Mouse (Mus musculus): ENCODE measurements around the gene St8sia1.
A peak's percentile ranks its signal among the peaks of the same experiment; 100 is the strongest.

Gene St8sia1

GRCm38 (mm10) chr6:142895371-142895770 is 68.9 kb downstream of the St8sia1 start:
- DNase-seq = no peak

GRCm38 (mm10) chr6:142893716-142894115 is 70.5 kb downstream of the St8sia1 start:
- peak; percentile 41 for DNase-seq

DNA sequence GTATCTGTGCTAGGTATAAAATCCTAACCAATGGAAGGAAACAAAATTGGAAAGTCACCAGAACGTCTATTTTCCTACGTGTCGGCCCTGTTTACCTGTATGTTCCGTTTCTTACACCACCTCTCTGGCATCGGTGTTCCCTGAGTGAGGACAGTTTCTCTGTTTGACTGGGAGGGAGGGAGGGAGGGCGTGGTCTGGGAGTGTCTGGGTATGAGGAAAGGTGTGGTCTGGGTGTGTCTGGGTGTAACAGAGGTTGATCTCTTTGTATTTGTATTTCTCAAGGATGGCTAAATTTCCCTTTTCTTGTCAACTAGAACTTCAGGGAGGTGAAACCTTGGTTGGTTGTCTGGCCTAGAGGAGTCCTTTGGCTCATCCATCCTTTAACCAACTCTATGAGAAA is 73.9 kb downstream of the St8sia1 start:
- no peak for DNase-seq

- peak; percentile 59 for DNase-seq
Measured at GRCm38 (mm10) chr6:142888970-142889740, 75.1 kb downstream of the St8sia1 start.

DNA sequence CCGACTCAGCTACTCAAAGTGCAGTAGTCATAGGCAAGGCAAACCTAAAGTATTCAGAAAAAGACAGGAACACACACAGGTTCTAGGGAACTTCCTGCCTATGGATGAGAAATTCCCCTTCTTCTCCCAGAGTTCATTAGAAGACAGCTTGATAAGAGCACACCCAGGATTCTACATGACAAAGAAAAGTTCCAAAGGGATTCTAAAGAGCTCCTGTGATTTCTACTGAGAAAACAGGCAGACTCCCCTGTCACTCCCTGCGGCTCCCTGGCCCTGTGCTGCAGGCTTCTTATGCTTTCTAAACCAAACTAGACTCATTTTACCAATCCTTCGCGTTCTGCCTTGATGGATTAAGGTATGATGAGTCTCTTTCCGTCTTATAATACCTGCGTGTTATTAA is 75.9 kb downstream of the St8sia1 start:
- no peak for DNase-seq

DNA sequence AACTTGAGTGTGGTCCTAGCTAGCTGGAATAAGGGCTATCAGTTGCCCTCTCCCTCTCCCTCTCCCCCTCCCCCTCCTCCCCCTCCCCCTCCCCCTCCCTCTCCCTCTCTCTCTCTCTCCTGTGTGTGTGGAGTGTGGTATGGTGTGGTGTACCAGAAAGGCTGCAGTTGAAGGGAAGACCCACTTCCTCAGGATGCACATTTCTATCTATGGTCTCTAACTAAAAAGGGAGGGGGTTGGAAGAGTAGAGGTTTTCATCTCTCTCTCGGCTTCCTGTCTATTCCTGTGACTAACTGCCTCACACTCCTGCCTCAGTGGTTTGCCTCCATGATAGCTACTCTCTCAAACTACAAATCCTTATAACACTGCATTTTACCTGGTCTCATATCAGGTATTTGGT is 76.9 kb downstream of the St8sia1 start:
- DNase-seq = no peak

GRCm38 (mm10) chr6:142885364-142886154 is 78.7 kb downstream of the St8sia1 start:
- DNase-seq = no peak

DNA sequence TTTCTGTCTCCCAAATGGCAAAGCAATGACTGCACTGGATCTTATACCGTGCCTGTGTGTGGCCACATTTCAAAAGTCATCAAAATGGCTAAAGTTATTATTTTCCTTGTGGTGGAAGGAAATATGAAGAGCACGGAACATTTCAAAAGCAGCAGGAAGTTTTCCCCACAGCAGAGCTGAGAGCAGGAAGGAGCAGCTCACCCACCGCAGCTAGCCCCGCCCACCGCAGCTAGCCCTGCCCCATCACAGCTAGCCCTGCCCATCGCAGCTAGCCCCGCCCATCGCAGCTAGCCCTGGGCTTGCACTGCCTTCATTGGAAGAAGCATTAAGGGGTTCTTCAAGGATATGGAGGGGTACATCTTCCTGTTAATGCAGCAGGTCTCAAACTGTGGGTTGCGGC is 80.1 kb downstream of the St8sia1 start:
- DNase-seq = no peak

DNA sequence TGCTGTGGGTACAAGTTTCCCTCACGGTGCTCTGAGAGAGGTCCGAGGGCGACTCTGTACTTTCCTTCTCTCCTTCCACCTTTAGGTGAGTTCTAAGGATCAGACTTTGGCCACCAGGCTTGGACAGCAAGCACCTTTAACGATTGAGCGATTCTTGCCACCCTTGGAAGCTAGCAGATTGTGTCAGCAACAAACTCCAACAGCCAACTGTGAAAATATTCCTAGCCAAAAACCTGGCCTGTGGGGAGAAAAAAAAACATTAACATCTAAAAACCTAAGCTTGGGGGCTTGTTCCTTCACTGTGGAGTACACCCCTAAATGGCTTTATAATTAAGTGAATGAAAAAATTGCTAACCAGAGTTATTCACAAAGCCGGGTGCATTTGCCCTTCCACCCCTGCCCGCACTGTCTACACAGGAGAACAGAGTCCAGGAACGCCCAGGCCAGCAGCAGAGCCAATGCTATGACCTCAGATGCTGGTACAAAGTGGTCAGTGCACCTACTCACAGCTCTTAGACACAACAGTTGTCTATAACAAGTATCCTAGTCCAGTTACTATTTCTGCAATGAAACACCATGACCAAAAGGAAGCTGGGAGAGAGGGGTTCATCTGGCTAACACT is 83.3 kb downstream of the St8sia1 start:
- DNase-seq = peak; percentile 91

GRCm38 (mm10) chr6:142878744-142879701 is 85.2 kb downstream of the St8sia1 start:
- peak; percentile 89 for DNase-seq

DNA sequence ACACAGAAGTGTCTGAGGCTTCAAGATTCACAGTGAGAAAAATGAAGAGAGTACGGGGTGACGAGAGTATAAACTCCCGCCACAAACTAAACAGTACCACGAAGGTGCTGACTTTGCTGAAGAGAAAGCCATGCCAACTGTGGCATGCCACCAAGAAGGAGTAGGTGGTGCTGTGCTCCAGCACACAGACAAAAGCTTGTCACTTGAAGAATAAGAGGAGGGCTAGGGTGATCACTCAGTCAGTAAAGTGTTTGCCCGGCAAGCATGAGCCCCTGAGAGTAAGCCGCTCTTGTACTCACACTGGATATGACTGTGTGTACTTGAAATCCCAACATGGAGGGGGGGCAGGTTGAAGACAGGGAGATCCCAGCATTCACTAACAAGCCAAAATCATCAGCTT is 87.0 kb downstream of the St8sia1 start:
- DNase-seq = no peak

GRCm38 (mm10) chr6:142876279-142876899 is 87.9 kb downstream of the St8sia1 start:
- no peak for DNase-seq

- DNase-seq = peak; percentile 93
Measured at GRCm38 (mm10) chr6:142873795-142874563, 90.3 kb downstream of the St8sia1 start.

DNA sequence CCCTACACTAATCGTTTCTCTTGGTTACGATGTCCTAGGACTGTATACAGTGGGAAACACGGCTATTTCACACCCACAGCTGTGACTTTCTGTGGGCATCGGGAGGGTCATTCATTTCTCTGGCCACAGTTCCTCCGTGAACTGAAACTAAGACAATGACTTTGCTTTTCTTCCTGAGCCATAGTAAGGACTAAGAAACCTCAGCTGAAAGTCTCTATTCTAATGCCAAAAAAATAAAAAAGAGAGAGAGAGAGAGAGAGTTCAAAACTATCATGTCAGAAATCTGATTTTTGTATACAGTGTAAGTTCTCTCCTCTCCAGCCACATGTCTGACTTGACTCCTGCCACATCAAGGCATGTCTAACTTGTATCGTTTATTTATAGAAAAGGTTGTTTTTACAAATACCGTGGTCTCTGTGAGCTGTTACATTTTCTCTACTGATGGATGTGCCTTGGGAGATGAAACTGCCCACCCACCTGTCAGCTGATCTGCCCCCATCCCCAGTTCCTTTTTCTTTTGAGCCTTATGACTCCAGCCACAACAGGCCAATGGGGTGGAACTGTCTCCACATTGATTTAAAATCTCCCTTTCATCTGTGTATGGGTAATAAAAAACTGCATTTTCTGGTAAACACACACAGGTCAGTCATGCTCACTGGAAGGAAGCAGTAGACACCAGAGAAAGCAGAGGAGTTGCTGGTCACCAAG is 94.4 kb downstream of the St8sia1 start:
- DNase-seq = no peak

- no peak for DNase-seq
Measured at GRCm38 (mm10) chr6:142867471-142868055, 96.7 kb downstream of the St8sia1 start.

DNA sequence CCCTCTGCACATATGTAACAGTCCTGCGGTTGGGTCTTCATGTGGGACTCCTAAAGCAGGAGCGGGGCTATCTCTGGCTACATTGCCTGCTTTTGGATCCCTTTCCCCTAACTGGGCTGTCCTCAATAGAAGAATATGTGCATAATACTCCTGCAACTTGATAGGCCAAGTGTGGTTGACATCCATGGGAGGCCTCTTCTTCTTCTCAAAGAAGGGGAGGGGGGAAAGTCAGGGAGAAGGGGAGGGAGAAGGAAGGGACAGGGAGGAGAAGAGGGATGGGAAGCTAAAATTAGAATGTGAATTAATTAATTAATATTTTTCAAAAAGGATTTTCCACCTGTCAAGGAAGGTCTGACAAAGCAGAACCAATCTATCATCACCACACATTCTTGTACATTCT is 97.2 kb downstream of the St8sia1 start:
- no peak for DNase-seq

DNA sequence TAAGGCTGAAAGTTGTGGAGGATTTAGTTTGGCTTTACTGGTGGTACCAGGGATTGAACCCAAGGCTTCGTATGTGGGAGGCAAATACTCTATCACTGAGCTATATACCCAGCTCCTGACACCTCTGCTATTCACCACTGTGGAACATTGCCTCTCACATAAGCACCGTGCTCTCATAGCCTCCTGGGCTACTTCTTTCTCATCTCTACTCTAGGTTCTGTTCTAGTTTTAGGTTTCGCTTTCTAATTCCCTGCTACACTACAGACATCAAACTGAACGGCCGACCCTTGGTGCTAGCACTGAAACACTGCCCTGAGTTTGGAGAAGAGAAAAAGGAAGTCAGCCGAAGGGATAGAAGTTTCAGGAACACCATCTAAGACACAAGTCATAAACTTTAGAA is 99.1 kb downstream of the St8sia1 start:
- DNase-seq = no peak

- no peak for DNase-seq
Measured at GRCm38 (mm10) chr6:142863881-142864280, 100.4 kb downstream of the St8sia1 start.

- DNase-seq = no peak
Measured at GRCm38 (mm10) chr6:142862265-142862664, 102.0 kb downstream of the St8sia1 start.

DNA sequence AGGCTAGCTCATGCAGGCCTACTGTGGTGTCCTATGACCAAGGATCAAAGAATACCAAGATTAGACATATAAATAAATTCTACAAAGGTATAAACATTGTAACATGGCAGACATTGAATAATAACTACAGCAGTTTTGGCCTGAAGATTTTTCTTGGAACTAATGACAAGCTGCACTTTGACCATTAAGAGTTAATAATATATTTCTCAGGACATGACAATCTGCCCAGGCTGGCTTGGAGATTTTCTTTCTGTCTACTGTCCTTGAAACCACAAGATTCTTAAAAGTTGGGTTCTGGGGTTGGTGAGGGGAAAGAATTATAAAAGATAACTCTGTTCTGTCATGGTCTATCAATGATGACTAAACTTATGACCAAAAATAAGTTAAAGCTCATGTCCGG is 103.9 kb downstream of the St8sia1 start:
- DNase-seq = no peak

Data from kidney, adult 11 months (tissue).